Mouse (Mus musculus): ENCODE results near the gene Mrpl57.
A peak's percentile ranks its signal among the peaks of the same experiment; 100 is the strongest.
"Not testable (repeated sequence)": the region's sequence is repeated elsewhere in the genome, so short reads cannot be mapped to it uniquely, and the experiment has no call there.

The Mrpl57 gene

GRCm38 (mm10) chr14:57825788-57826751 is at the start of gene Mrpl57, which contains the start of gene Ska3:
Gene Mrpl57 (plus strand): TSS chr14:57826234.
Gene Ska3 (minus strand): TSS chr14:57826185.
- DNase-seq = peak; percentile 85 to 88

- no peak for DNase-seq
These were observed 38.6 kb upstream of the Mrpl57 start for GRCm38 (mm10) chr14:57787406-57787805.

DNA sequence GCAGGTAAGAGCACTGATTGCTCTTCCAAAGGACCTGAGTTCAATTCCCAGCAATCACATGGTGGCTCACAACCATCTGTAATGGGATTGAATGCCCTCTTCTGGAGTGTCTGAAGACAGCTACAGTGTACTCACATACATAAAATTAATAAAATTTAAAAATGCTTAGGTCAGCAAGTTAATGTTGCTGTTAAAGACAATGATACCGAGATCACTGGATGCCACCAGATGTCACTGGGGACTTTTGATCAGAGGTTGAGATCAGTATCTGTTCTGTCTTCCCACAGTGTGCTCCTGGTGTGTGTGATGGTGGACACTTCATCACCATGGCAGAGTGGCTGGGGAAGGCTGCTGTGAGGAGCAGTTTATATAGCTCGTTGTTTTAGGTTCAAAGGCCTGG is 36.7 kb upstream of the Mrpl57 start:
- no peak for DNase-seq

DNA sequence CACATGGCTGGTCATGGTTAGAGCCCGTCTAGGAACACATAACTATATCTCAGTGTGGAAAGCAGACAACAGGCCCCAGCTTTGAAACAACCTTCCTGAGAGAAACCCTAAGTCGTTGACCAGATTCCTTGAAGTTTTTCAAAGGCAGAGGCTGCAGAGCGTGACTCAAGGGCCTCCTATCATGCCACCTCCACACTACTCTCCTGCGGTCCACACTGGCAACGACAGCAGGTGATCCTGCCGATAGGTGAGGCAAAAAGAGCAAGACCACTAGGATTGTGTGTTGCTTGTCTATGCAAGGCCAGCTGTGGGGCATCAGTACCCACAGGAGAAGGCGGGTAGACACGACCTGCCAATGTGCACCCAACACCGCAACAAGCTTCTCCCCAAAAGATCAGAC is 36.3 kb upstream of the Mrpl57 start:
- no peak for DNase-seq

- no peak for DNase-seq
These were observed 34.9 kb upstream of the Mrpl57 start for GRCm38 (mm10) chr14:57791171-57791570.

DNA sequence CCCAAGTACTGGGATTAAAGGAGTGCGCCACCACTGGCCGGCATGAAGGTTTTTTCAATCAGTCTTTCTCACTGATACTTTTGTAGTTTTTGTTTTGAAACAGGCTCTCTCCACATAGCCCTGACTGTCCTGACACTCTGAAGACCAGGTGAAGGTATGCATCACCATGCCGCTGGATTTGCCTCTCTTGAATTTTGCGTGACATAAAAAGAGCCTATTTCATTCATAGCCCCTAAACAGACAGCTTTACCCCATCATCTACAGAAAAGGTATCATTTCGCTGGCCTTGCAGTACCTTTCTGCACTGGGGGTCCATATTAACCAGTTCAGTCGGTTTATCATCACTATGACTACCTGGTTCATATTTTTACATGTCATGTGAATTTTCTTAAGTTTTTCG is 28.5 kb upstream of the Mrpl57 start:
- DNase-seq = peak in 1 of 2 experiments; percentile 21

- peak; percentile 94 to 97 for DNase-seq
These were observed 27.8 kb upstream of the Mrpl57 start, which contains the start of gene Sap18 for GRCm38 (mm10) chr14:57797991-57798931. Gene Sap18 (plus strand): TSS chr14:57798180.

GRCm38 (mm10) chr14:57803731-57804130 is 22.3 kb upstream of the Mrpl57 start:
- no peak for DNase-seq

DNA sequence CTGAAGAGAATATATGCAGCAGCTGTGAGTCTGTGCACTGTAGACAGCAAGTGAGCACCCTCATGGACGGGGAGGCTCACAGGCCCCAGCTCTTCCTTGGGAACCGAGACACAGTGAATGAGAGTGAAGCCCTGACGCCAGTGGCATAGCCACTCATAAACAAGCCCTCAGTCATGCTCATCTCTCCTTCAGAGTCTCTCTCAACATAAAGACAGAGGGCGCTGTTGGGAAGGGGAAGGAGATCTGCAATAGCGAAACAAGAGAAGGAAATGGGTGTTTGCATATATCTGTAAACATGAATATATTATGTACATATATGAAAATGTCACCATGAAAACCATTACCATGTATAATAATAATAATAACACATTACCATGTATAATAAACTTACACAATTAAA is 17.5 kb upstream of the Mrpl57 start:
- DNase-seq = no peak

- DNase-seq = no peak
These were observed 15.1 kb upstream of the Mrpl57 start for GRCm38 (mm10) chr14:57810886-57811285.

- DNase-seq = no peak
These were observed 14.2 kb upstream of the Mrpl57 start for GRCm38 (mm10) chr14:57811844-57812243.

GRCm38 (mm10) chr14:57820839-57821238 is 5.2 kb upstream of the Mrpl57 start:
- DNase-seq = no peak

- no peak for DNase-seq
These were observed 1.2 kb downstream of the Mrpl57 start for GRCm38 (mm10) chr14:57827284-57827683.

- DNase-seq = no peak
These were observed 7.5 kb downstream of the Mrpl57 start for GRCm38 (mm10) chr14:57833526-57833925.

- no peak for DNase-seq
These were observed 9.1 kb downstream of the Mrpl57 start for GRCm38 (mm10) chr14:57835157-57835556.

DNA sequence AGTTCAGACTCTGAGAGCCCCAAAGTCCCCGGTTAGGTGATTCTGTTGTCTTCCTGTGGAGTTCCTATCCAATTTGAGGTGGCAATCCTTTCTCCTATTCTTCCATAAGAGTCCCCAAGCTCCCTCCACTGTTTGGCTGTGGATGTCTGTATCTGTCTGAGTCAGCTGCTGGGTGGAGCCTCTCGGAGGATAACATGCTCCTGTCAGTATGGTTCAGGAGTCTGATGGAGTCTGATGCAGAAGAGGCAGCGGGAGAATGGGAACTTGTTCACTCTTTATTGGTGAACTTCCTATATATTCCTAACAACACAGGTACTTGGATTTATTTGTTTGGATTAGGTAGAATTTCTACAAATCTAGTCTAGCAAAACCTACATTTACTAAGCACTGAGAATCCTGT is 18.5 kb downstream of the Mrpl57 start:
- no peak for DNase-seq

GRCm38 (mm10) chr14:57848061-57848460 is 22.0 kb downstream of the Mrpl57 start:
- not testable (repeated sequence) for DNase-seq

DNA sequence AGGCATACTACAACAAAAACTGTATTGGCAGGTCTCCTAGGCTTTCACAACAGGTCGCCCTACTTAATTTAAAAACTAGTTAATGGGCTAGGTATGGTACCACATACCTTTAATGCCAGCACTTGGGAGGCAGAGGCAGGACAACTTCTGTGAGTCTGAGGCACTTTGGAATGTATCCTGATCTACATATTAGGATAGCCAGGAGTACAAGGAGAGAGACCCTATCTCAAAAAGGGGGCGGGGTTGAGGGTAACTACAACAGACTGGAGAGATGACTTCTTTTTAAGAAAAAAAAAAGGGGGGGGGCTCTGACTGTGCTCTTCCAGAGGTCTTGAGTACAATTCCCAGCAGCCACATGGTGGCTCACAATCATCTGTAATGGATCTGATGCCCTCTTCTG is 22.6 kb downstream of the Mrpl57 start:
- DNase-seq = no peak

DNA sequence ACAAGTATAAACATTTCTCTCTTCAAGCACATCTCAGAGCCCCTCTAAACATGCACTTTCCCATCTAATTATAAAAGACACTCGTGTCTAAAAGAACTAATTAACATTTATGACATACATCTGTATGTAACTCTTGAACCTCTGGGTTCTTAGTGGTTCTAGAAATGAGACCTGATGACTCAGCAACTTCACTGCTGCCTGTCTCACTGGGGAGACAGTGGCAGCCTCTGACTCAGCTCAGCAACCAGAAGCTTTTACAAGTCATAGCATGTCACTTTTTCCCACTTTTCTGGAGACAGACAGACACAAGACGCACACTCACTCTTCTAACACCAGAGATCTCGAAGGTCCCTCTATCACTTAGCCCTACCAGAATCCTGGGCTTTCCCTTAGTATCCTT is 24.3 kb downstream of the Mrpl57 start:
- DNase-seq = no peak

- no peak for DNase-seq
These were observed 26.9 kb downstream of the Mrpl57 start for GRCm38 (mm10) chr14:57852961-57853360.

GRCm38 (mm10) chr14:57856037-57856436 is 30.0 kb downstream of the Mrpl57 start:
- DNase-seq = not testable (repeated sequence)

DNA sequence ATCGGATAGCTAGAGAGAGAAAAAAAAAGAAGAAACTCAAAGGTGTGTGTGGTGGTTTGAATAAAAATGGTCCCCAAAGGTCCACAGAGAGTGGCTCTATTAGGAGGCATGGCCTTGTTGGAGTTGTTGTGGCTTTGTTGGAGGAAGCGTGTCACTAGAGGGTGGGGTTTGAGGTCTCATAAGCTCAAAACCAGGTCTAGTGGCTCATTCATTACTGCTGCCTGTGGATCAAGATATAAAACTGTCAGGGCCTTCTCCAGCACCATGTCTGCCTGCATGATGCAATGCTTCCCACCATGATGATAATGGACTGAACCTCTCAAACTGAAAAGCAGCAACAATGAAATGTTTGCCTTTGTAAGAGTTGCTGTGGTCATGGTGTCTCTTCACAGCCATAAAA is 32.6 kb downstream of the Mrpl57 start:
- no peak for DNase-seq

DNA sequence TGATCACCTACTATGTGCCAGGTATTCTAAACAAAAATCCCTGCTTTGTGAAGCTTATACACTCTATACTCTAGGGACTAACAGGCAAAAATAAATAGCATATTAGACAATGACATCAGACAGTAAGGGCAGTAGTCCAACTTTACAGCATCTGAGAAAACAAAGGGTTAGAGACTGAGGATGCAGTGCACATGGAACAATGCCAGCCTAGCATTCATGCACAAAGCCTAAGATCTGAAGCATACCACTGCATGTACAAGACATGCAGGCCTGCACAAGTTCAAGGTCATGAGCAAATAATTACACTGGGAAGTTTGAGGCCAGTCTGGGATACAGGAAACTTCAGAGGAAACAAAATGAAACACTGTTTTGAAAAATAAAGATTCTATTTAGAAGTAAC is 33.5 kb downstream of the Mrpl57 start:
- DNase-seq = no peak

All from spleen, adult 18-20 months (tissue).